ENCODE assay signal across 9 mouse cellular contexts in the genomic region with DNA sequence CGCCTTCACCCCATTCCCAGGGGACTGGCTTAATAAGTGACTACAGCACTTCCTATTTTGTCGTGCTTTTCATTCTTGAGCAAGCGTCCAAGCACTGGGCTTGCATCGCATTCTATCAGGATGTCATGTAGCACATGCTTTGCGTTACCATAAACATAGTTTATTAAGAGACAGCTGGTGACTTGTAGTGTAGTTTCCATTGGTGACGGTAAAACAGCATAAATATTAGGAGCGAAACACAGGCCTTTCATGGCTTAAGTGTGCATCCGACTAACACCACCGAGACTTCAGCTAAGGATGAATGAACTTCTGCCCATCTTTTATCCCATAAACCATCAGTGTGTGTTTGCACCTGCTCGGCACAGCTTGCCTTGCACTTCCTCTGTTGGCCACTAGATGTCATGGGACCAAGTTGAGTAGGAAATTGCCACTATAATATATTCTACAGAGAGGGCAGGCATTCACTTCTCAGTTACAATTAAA. TPM values are rescaled to one million over a fixed set of nuclear protein-coding genes. Genes with fewer than 3 reads are reported as not detected.
A peak's percentile ranks its signal among the peaks of the same experiment; 100 is the strongest.
DNase-seq lines count a peak whose midpoint lies in the region; ATAC-seq and TF ChIP-seq lines count a peak whose summit lies in the region.
"Had no signal": no experiment of that assay in that cellular context is flagged by ENCODE, and none has a peak within 500 bp of the region (broad histone marks: within the 10 kb centered on the region; RNA-seq: fewer than 3 reads in every experiment).

No protein-coding gene starts in this region.

- POLR2A ChIA-PET in Patski (lab: Charles Lee) = no interaction called here

- no peak overlapping the region for H3K27ac ChIP-seq in lung, embryonic 14.5 days (ENCODE audit: low read depth)
- H3K27ac ChIP-seq: heart, embryonic 15.5 days had no signal

- CTCF ChIA-PET in Patski (lab: Charles Lee) = interaction anchor here (0.7 to 9.4 kb wide), 15 partner anchors 9 to 249 kb away, joined by 3 to 121 read pairs (median 5); no protein-coding TSS in a partner anchor

- WGBS in lung, embryonic 14.5 days = 25% methylated on average over 10 of the region's 10 CpGs

- H3K36me3 ChIP-seq in lung, embryonic 14.5 days (ENCODE audit: insufficient read depth) = no peaks in the 10 kb centered on the region
- H3K36me3 ChIP-seq: heart, embryonic 15.5 days had no signal

- no peak overlapping the region for H3K9ac ChIP-seq in lung, embryonic 14.5 days
- H3K9ac ChIP-seq: heart, embryonic 15.5 days had no signal

- no peak overlapping the region for H3K4me3 ChIP-seq in lung, embryonic 14.5 days (ENCODE audit: low read depth, low read length)
- H3K4me3 ChIP-seq: heart, embryonic 15.5 days had no signal

- H3K9me3 ChIP-seq in lung, embryonic 14.5 days (ENCODE audit: low read depth, low read length) = no peaks in the 10 kb centered on the region
- H3K9me3 ChIP-seq: heart, embryonic 15.5 days had no signal

- in situ Hi-C loops in Patski (cut with MboI; ENCODE audit: low pct_unique_long_range_greater_than_20kb) = loop anchor here (10.0 kb wide), 1 partner anchor 220 kb away; no protein-coding TSS in a partner anchor

- no peak for ATAC-seq in Patski
- peak; percentile 67; the same call in 1 of the 2 replicates for ATAC-seq in lung, embryonic 14.5 days (ENCODE audit: insufficient read depth)
- ATAC-seq in inflammation-experienced regulatory T-cells, adult 6 months = no peak

- TF ChIP-seq CTCF in Patski (IDR thresholded peaks at IDR 0.05) = peak; percentile 93
- peak; percentile 93 for TF ChIP-seq CTCF in lung, embryonic 14.5 days (IDR thresholded peaks at IDR 0.05; ENCODE audit: low read depth)

- H3K27me3 ChIP-seq in Patski = no peaks in the 10 kb centered on the region
- H3K27me3 ChIP-seq in lung, embryonic 14.5 days (ENCODE audit: insufficient read depth, low read length) = peaks cover 6% of the 10 kb centered on the region; the same call in 1 of the 2 replicates

- H3K4me2 ChIP-seq in lung, embryonic 14.5 days = no peak overlapping the region
- H3K4me2 ChIP-seq: heart, embryonic 15.5 days had no signal

- peak; percentile 15 for DNase-seq in CD4-positive helper T cell, adult 2 months (ENCODE audit: low read depth, low spot score)
- DNase-seq in Patski (ENCODE audit: low read depth, low spot score) = no peak
- DNase-seq in cerebellum, postnatal 25 days = peak; percentile 66 to 82
- peak; percentile 76 for DNase-seq in gastrocnemius, postnatal 10 days
- DNase-seq in kidney, postnatal 25 days = peak; percentile 69 to 80
- DNase-seq in lung, embryonic 14.5 days = peak; percentile 87
- peak; percentile 82 for DNase-seq in retina, embryonic 14.5 days (ENCODE audit: low spot score)

- H3K4me1 ChIP-seq in lung, embryonic 14.5 days (ENCODE audit: insufficient read depth) = no peaks in the 10 kb centered on the region

RNA-seq across cellular contexts. Expression of a gene that starts 7.2 kb away (rescaled TPM):
- 0.37 TPM for polyA plus RNA-seq in Patski (2021)
- 1 to 10 TPM; 7.4 to 9.0 TPM for total RNA-seq in gastrocnemius, postnatal 10 days (2021)
- polyA plus RNA-seq in lung, embryonic 14.5 days (2014; fragmentation: Nextera tagmentation; extraction: Ambion mirVana) = 1.4 and 1.5 TPM in 2 replicates
- polyA plus RNA-seq in inflammation-experienced regulatory T-cells, adult 6 months (2017; shearing (Covaris generic)) = under 1 TPM in 2 of 3 experiments, not detected in 1; 0.28 to 0.70 TPM

RNA-seq across cellular contexts. Expression of a gene that starts 46.3 kb away (rescaled TPM):
- polyA plus RNA-seq in Patski (2021) = 33.0 TPM
- total RNA-seq in gastrocnemius, postnatal 10 days (2021) = 1 to 10 TPM; 7.7 to 9.2 TPM
- polyA plus RNA-seq in lung, embryonic 14.5 days (2014; fragmentation: Nextera tagmentation; extraction: Ambion mirVana) = 23.3 and 25.8 TPM in 2 replicates
- 1 to 10 TPM; 1.5 to 9.7 (median 4.7) TPM for polyA plus RNA-seq in inflammation-experienced regulatory T-cells, adult 6 months (2017; shearing (Covaris generic))
